Mouse (Mus musculus): ENCODE data around the gene Uri1. TPM values are rescaled to one million over a fixed set of nuclear protein-coding genes. Genes with fewer than 3 reads are reported as not detected.

Uri1 gene
- polyA plus RNA-seq, 1 experiment from 2014 or later = 56.9 TPM

DNA sequence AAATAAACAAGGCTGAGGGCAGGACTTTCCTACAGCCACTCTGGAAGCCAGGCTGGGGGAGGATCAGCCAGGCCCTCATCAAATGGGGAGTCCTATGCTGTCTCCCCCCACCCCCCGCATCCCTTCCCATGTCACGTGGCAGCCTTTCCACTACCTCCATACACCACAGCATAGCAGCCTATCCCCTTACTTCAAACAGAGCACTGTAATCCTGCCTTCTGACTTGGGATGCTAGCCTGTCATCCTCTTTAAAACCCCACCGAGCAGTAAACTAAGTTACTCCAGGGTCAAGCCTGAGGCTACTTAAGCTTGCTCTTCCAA is 111.6 kb downstream of the Uri1 start:
- Histone ChIP-seq H3K36me3 (replicated peaks; ENCODE audit: control insufficient read depth, insufficient read depth, low read depth, low read length) (no peaks in the 10 kb centered on the region), H3K9me3 (replicated peaks; ENCODE audit: control insufficient read depth, low read length) (no peaks in the 10 kb centered on the region), H3K27ac (replicated peaks; ENCODE audit: low read depth, low read length) (no peak overlapping the region), H3K4me3 (ENCODE audit: low read depth, low read length) (no peak overlapping the region), H3K4me2 (ENCODE audit: low read depth, low read length) (no peak overlapping the region), H3K4me1 (ENCODE audit: control insufficient read depth, insufficient read depth, low read length) (no peaks in the 10 kb centered on the region; the same call in 1 of the 2 replicates), H3K9ac (replicated peaks; ENCODE audit: low read length) (no peak overlapping the region), H3K27me3 (ENCODE audit: control insufficient read depth, insufficient read depth, low read length) (no peaks in the 10 kb centered on the region)
- DNase-seq (ENCODE audit: low spot score) (peak; percentile 49), ATAC-seq (replicated peaks; ENCODE audit: insufficient number of reproducible peaks, low FRiP score, low TSS enrichment, low read depth) (peak; percentile 77)
- WGBS = 21% methylated on average over 3 of the region's 3 CpGs

DNA sequence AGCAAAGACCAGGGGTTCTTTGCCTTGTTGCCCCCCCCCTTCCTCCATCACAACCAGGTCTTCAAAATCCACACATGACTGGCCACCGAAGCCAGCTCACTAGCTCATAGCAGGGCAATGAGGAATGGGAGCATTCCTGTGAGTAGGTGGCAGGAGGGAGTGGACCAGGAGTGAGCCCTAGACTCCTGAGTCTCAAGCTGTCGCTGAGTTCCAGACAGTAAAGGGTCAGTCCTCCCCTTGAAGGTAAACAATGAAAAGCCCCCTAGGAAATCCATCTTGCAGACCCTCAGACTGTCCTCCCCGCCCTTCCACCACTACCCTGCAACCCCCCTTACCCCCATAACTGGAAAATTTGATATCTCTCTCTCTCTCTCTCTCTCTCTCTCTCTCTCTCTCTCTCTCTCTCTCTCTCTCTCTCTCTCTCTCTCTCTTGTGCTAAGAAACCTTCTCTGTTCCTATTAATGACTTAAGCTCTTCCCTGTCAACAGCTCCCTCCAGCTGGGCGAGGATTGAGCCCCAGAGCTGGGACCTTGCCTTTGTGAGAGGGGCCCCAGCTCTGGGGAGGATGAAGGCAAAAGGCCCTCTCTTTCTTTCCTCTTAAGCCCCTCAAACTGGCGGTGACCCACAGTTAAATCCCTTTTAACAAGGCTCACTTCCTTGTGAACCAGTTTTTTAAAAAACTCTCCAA is 112.1 kb downstream of the Uri1 start:
- Histone ChIP-seq H3K27me3 (ENCODE audit: control insufficient read depth, insufficient read depth, low read length) (no peaks in the 10 kb centered on the region), H3K4me2 (ENCODE audit: low read depth, low read length) (no peak overlapping the region), H3K9ac (replicated peaks; ENCODE audit: low read length) (no peak overlapping the region), H3K4me1 (ENCODE audit: control insufficient read depth, insufficient read depth, low read length) (no peaks in the 10 kb centered on the region; the same call in 1 of the 2 replicates), H3K36me3 (replicated peaks; ENCODE audit: control insufficient read depth, insufficient read depth, low read depth, low read length) (no peaks in the 10 kb centered on the region), H3K9me3 (replicated peaks; ENCODE audit: control insufficient read depth, low read length) (no peaks in the 10 kb centered on the region), H3K27ac (replicated peaks; ENCODE audit: low read depth, low read length) (0 out of 2 replicates have a peak overlapping the region, but pooled peaks have one; percentile 13), H3K4me3 (ENCODE audit: low read depth, low read length) (no peak overlapping the region)
- WGBS = 29% methylated on average over 5 of the region's 5 CpGs
- DNase-seq (ENCODE audit: low spot score) (no peak), ATAC-seq (replicated peaks; ENCODE audit: insufficient number of reproducible peaks, low FRiP score, low TSS enrichment, low read depth) (peak; percentile 58; the same call in 1 of the 2 replicates)

DNA sequence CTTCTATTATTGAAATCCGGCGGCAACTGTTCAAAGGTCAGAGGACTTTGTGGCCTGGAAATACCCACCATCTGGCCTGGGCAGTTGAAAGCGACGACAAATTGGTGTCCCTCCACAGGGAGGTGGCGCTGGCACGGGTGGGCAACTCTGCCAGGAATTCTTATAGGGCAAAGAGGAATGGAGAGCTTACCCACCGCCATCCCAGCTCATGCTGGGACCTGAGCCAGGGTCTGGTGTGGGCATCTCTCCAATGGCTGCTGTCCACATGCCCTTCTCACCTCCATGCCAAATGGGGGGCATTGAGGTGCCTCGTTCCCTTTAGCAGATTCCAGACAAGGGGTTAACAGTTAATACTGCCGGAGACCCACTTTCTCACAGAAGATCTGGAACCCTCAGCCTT is 113.2 kb downstream of the Uri1 start:
- no peak overlapping the region for H3K4me2 ChIP-seq (ENCODE audit: low read depth, low read length)
- no peaks in the 10 kb centered on the region; the same call in 1 of the 2 replicates for H3K4me1 ChIP-seq (ENCODE audit: control insufficient read depth, insufficient read depth, low read length)
- no peaks in the 10 kb centered on the region for H3K36me3 ChIP-seq (replicated peaks; ENCODE audit: control insufficient read depth, insufficient read depth, low read depth, low read length)
- H3K9me3 ChIP-seq (replicated peaks; ENCODE audit: control insufficient read depth, low read length) = no peaks in the 10 kb centered on the region
- H3K27me3 ChIP-seq (ENCODE audit: control insufficient read depth, insufficient read depth, low read length) = no peaks in the 10 kb centered on the region
- DNase-seq (ENCODE audit: low spot score) = no peak
- 88% methylated on average over 9 of the region's 9 CpGs for WGBS
- no peak overlapping the region for H3K9ac ChIP-seq (replicated peaks; ENCODE audit: low read length)
- H3K27ac ChIP-seq (replicated peaks; ENCODE audit: low read depth, low read length) = no peak overlapping the region
- ATAC-seq (replicated peaks; ENCODE audit: insufficient number of reproducible peaks, low FRiP score, low TSS enrichment, low read depth) = no peak
- H3K4me3 ChIP-seq (ENCODE audit: low read depth, low read length) = no peak overlapping the region

Other genes with a start within 250 kb of the Uri1 start
- 9.1 and 9.9 TPM in 2 replicates for gene Zfp536, start 249.9 kb downstream of the Uri1 start, polyA plus RNA-seq (2014; fragmentation: Nextera tagmentation; extraction: Ambion mirVana)
- gene Ccne1, start 84.0 kb upstream of the Uri1 start, polyA plus RNA-seq (2014; fragmentation: Nextera tagmentation; extraction: Ambion mirVana) = 91.0 and 101 TPM in 2 replicates
- 14.6 and 17.2 TPM in 2 replicates for gene 1600014C10Rik, start 159.7 kb upstream of the Uri1 start, polyA plus RNA-seq (2014; fragmentation: Nextera tagmentation; extraction: Ambion mirVana)
- gene Plekhf1, start 204.5 kb upstream of the Uri1 start, polyA plus RNA-seq (2014; fragmentation: Nextera tagmentation; extraction: Ambion mirVana) = 3.0 and 3.1 TPM in 2 replicates
- gene Pop4, start 247.9 kb upstream of the Uri1 start, polyA plus RNA-seq (2014; fragmentation: Nextera tagmentation; extraction: Ambion mirVana) = 109 and 114 TPM in 2 replicates